Mouse (Mus musculus) kidney, adult 2 months (tissue): Measurements from ENCODE around the gene Zim1.

Experiments
- CTCF ChIP-seq: fragments of 200-500 bp; conservative IDR thresholded peaks from 2 replicates; pipeline ENCODE4 v1.5.1; 2011; ENCODE audit warnings: low read depth, mild to moderate bottlenecking, control low read depth, low read length, moderate library complexity, mixed read lengths; ENCODE audit not compliant: insufficient read depth, insufficient read length
- POLR2A ChIP-seq: fragments of 200-500 bp; IDR thresholded peaks from one replicate; pipeline ENCODE4 v1.6.1; 2011; ENCODE audit warnings: low read depth, low read length, control low read depth

GRCm38 (mm10) chr7:6651221-6651620 is 45.0 kb downstream of the Zim1 start:
- TF ChIP-seq CTCF = no peak
- TF ChIP-seq POLR2A = no peak
